Mouse (Mus musculus): ENCODE results near the gene Ppp3r1. TPM values are rescaled to one million over a fixed set of nuclear protein-coding genes. Genes with fewer than 3 reads are reported as not detected.

The Ppp3r1 gene
- total and polyA plus RNA-seq, 2 experiments from 2014 or later: 114 to 224 TPM

GRCm38 (mm10) chr11:17199840-17200501, 40.9 kb downstream of the Ppp3r1 start:
- no peaks in the 10 kb centered on the region for H3K4me1 ChIP-seq (ENCODE audit: insufficient read depth)
- ATAC-seq (no peak), DNase-seq (no peak)
- H3K9ac ChIP-seq: no peak overlapping the region
- no peak overlapping the region for H3K27ac ChIP-seq (ENCODE audit: low read depth, low read length)
- H3K4me3 ChIP-seq (ENCODE audit: low read depth, low read length): no peak overlapping the region
- H3K27me3 ChIP-seq (ENCODE audit: insufficient read depth, low read length): no peaks in the 10 kb centered on the region
- TF ChIP-seq CTCF (IDR thresholded peaks at IDR 0.05; ENCODE audit: low read depth): no peak
- H3K36me3 ChIP-seq (ENCODE audit: insufficient read depth): peaks cover 54% of the 10 kb centered on the region
- no peak overlapping the region for H3K4me2 ChIP-seq (ENCODE audit: low read depth)
- H3K9me3 ChIP-seq (ENCODE audit: low read length): no peaks in the 10 kb centered on the region
- 90% methylated on average over 3 of the region's 3 CpGs for WGBS

- H3K4me3 ChIP-seq (ENCODE audit: low read depth, low read length): no peak overlapping the region
- H3K4me2 ChIP-seq (ENCODE audit: low read depth): no peak overlapping the region
- H3K9me3 ChIP-seq (ENCODE audit: low read length): no peaks in the 10 kb centered on the region
- H3K27me3 ChIP-seq (ENCODE audit: insufficient read depth, low read length): no peaks in the 10 kb centered on the region
- H3K36me3 ChIP-seq (ENCODE audit: insufficient read depth): peaks cover 46% of the 10 kb centered on the region
- DNase-seq (no peak), ATAC-seq (0 out of 2 replicates have a peak, but pooled peaks have one; percentile 19)
- no peak for TF ChIP-seq CTCF (IDR thresholded peaks at IDR 0.05; ENCODE audit: low read depth)
- WGBS: 87% methylated on average over 4 of the region's 4 CpGs
- no peak overlapping the region for H3K9ac ChIP-seq
- no peaks in the 10 kb centered on the region for H3K4me1 ChIP-seq (ENCODE audit: insufficient read depth)
- H3K27ac ChIP-seq (ENCODE audit: low read depth, low read length): no peak overlapping the region
Measured at GRCm38 (mm10) chr11:17200936-17201335, 41.9 kb downstream of the Ppp3r1 start.

DNA sequence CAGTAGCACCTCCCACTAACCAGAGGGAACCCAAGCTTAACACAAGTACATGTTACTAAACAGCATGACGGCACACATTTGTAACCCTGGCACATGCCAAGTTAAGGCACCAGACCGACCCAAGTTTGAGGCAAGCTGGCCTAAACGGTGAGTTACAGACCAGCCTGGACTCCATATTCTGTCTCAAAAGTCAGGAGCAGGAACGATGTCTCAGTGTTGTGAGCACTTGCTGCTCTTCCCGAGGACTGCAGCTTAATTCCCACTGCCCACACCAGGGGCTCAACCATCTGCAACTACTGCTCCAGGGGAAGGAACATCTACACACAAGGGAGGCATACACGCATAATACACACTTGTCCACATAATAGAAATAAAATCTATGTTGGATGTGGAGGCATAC, 43.4 kb downstream of the Ppp3r1 start:
- 88% methylated on average over 6 of the region's 6 CpGs for WGBS
- DNase-seq (no peak), ATAC-seq (no peak)
- Histone ChIP-seq H3K27me3 (ENCODE audit: insufficient read depth, low read length) (no peaks in the 10 kb centered on the region), H3K4me2 (ENCODE audit: low read depth) (no peak overlapping the region), H3K36me3 (ENCODE audit: insufficient read depth) (peaks cover 36% of the 10 kb centered on the region), H3K27ac (ENCODE audit: low read depth, low read length) (no peak overlapping the region), H3K9ac (no peak overlapping the region), H3K4me1 (ENCODE audit: insufficient read depth) (no peaks in the 10 kb centered on the region), H3K4me3 (ENCODE audit: low read depth, low read length) (no peak overlapping the region), H3K9me3 (ENCODE audit: low read length) (no peaks in the 10 kb centered on the region)
- TF ChIP-seq CTCF (IDR thresholded peaks at IDR 0.05; ENCODE audit: low read depth): no peak

DNA sequence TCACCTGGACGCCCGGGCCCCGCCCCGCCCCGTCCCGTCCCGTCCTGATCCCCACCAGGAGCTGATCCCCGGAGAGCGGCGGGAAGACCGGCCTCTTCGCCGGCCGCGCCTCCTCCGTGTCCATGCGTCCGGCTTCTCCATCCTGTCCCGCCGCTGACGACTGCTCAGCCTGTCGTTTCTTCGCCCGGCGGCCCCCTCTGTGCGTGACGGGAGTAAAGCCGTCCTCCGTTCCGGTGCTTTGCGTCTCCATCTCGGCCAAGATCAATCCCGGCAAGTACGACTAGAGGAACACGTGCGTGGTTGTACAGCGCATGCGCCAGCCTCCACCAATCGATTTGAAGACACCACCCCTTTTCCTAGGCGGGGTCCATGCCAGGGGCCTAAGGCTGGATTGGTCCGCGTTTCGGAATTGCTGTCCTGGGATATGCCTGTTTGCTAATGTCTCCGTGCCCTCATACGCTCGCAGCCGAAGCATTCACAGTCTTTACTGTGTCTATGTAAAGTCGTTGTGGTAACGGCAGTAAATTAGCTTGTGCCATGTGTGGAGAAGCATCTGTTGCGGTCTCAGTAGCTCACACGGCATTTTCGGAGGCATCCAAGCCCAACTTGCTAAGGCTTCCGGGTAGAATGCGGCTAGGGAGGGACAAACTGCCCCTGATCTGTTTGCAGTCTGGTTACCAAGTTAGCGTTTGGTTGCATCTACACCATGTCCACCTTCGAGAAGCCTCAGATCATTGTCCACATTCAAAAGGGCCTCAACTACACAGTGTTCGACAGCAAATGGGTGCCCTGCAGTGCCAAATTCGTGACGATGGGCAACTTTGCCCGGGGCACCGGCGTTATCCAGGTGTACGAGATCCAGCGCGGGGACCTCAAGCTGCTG, 52.4 kb downstream of the Ppp3r1 start, which contains the start of gene Pno1:
Gene Pno1 (minus strand): TSS at position 311 of the 883 bp plus-strand sequence.
- no peaks in the 10 kb centered on the region for H3K27me3 ChIP-seq (ENCODE audit: insufficient read depth, low read length)
- H3K9me3 ChIP-seq (ENCODE audit: low read length): no peaks in the 10 kb centered on the region
- WGBS: under 1% methylated on average over 65 of the region's 65 CpGs
- peak within 1 kb of the TSS; percentile 56 for H3K4me2 ChIP-seq (ENCODE audit: low read depth)
- peaks cover 11% of the 10 kb centered on the region; the same call in 1 of the 2 replicates for H3K4me1 ChIP-seq (ENCODE audit: insufficient read depth)
- ATAC-seq: peak; percentile 98
- TF ChIP-seq CTCF (IDR thresholded peaks at IDR 0.05; ENCODE audit: low read depth): no peak
- H3K36me3 ChIP-seq (ENCODE audit: insufficient read depth): 0 out of 2 replicates have a peak, but pooled peaks cover 6% of the 10 kb centered on the region
- peak; percentile 99 for DNase-seq
- peak within 1 kb of the TSS; percentile 72 for H3K27ac ChIP-seq (ENCODE audit: low read depth, low read length)
- H3K9ac ChIP-seq: peak within 1 kb of the TSS; percentile 60
- H3K4me3 ChIP-seq (ENCODE audit: low read depth, low read length): peak within 1 kb of the TSS; percentile 70

GRCm38 (mm10) chr11:17212141-17212495, 53.1 kb downstream of the Ppp3r1 start:
- Histone ChIP-seq H3K27me3 (ENCODE audit: insufficient read depth, low read length) (no peaks in the 10 kb centered on the region), H3K9me3 (ENCODE audit: low read length) (no peaks in the 10 kb centered on the region), H3K9ac (peak overlapping the region; percentile 60), H3K36me3 (ENCODE audit: insufficient read depth) (0 out of 2 replicates have a peak, but pooled peaks cover 5% of the 10 kb centered on the region), H3K27ac (ENCODE audit: low read depth, low read length) (peak overlapping the region; percentile 72), H3K4me1 (ENCODE audit: insufficient read depth) (peaks cover 11% of the 10 kb centered on the region; the same call in 1 of the 2 replicates), H3K4me3 (ENCODE audit: low read depth, low read length) (peak overlapping the region; percentile 70), H3K4me2 (ENCODE audit: low read depth) (peak overlapping the region; percentile 56)
- WGBS: 3% methylated on average over 10 of the region's 10 CpGs
- DNase-seq (no peak), ATAC-seq (peak; percentile 30)
- TF ChIP-seq CTCF (IDR thresholded peaks at IDR 0.05; ENCODE audit: low read depth): no peak

GRCm38 (mm10) chr11:17212903-17213509, 53.9 kb downstream of the Ppp3r1 start:
- H3K4me2 ChIP-seq (ENCODE audit: low read depth): peak overlapping the region; percentile 56; the same call in 1 of the 2 replicates
- H3K4me3 ChIP-seq (ENCODE audit: low read depth, low read length): no peak overlapping the region
- H3K27me3 ChIP-seq (ENCODE audit: insufficient read depth, low read length): no peaks in the 10 kb centered on the region
- H3K9ac ChIP-seq: peak overlapping the region; percentile 60; the same call in 1 of the 2 replicates
- H3K4me1 ChIP-seq (ENCODE audit: insufficient read depth): peaks cover 11% of the 10 kb centered on the region; the same call in 1 of the 2 replicates
- 62% methylated on average over 5 of the region's 5 CpGs for WGBS
- DNase-seq (no peak), ATAC-seq (no peak)
- H3K9me3 ChIP-seq (ENCODE audit: low read length): no peaks in the 10 kb centered on the region
- TF ChIP-seq CTCF (IDR thresholded peaks at IDR 0.05; ENCODE audit: low read depth): no peak
- H3K36me3 ChIP-seq (ENCODE audit: insufficient read depth): 0 out of 2 replicates have a peak, but pooled peaks cover 3% of the 10 kb centered on the region
- no peak overlapping the region for H3K27ac ChIP-seq (ENCODE audit: low read depth, low read length)
